In the genomic region with DNA sequence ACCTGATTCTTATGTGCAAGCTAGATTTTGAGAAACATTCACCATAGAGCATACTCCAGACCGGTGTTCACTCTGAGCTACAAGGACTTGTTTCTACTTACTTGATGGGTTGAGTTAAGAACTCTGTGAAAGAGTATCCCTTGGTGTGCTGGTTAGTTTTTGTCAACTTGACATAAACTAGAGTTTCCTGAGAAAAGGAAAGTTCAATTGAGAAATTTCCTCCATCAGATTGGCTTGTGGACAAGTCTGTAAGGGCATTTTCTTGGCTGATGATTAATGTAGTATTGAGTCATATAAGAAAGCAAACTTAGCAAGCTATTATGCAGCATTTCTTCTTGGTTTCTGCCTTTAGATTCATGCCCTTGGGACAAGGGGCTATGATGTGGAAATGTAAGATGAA, we compare ENCODE assay signal across 28 mouse cellular contexts.
"Had no signal": no experiment of that assay in that cellular context is flagged by ENCODE, and none has a peak within 500 bp of the region (broad histone marks: within the 10 kb centered on the region; RNA-seq: fewer than 3 reads in every experiment).

No protein-coding gene starts in this region.

- DNase-seq: gastrocnemius, adult 2 months; gastrocnemius, postnatal 10 days; gastrocnemius, postnatal 25 days; heart, adult 18-20 months; heart, postnatal 10 days; heart, postnatal 4 days; kidney, adult 2 months; kidney, adult 9 months; kidney, postnatal 14 days; kidney, postnatal 36 days; layer of hippocampus, adult 9-11 months; layer of hippocampus, postnatal 36 days; left cerebral cortex, postnatal 4 days had no signal

- H3K27ac ChIP-seq: gastrocnemius, adult 2 months; heart, embryonic 10.5 days; hindbrain, embryonic 10.5 days; hindbrain, embryonic 12.5 days; hindbrain, embryonic 14.5 days; intestine, embryonic 15.5 days; kidney, embryonic 15.5 days; kidney, postnatal 0 days; limb, embryonic 13.5 days; limb, embryonic 15.5 days; liver, embryonic 12.5 days; liver, embryonic 14.5 days had no signal

- H3K4me3 ChIP-seq: gastrocnemius, adult 2 months; heart, embryonic 10.5 days; heart, embryonic 12.5 days; hindbrain, embryonic 10.5 days; hindbrain, embryonic 12.5 days; intestine, embryonic 15.5 days; kidney, embryonic 15.5 days; limb, embryonic 13.5 days; limb, embryonic 15.5 days; liver, embryonic 12.5 days had no signal

- H3K36me3 ChIP-seq: heart, embryonic 10.5 days; heart, embryonic 12.5 days; hindbrain, embryonic 10.5 days; hindbrain, embryonic 12.5 days; intestine, embryonic 15.5 days; kidney, embryonic 15.5 days; limb, embryonic 13.5 days; limb, embryonic 15.5 days; liver, embryonic 12.5 days had no signal

- H3K4me2 ChIP-seq: heart, embryonic 12.5 days; hindbrain, embryonic 12.5 days; hindbrain, embryonic 14.5 days; intestine, embryonic 15.5 days; kidney, embryonic 15.5 days; limb, embryonic 13.5 days; limb, embryonic 15.5 days; liver, embryonic 12.5 days had no signal

- H3K27me3 ChIP-seq: heart, embryonic 12.5 days; hindbrain, embryonic 12.5 days; intestine, embryonic 15.5 days; kidney, embryonic 15.5 days; limb, embryonic 13.5 days; limb, embryonic 15.5 days; liver, embryonic 12.5 days had no signal

- ATAC-seq: hindbrain, embryonic 16.5 days; inflammation-experienced regulatory T-cells, adult 6 months; intestine, embryonic 15.5 days; intestine, postnatal 0 days; liver, embryonic 12.5 days had no signal

- H3K9ac ChIP-seq: heart, embryonic 12.5 days; hindbrain, embryonic 12.5 days; hindbrain, embryonic 14.5 days; intestine, embryonic 15.5 days; kidney, embryonic 15.5 days; limb, embryonic 13.5 days; limb, embryonic 15.5 days; liver, embryonic 12.5 days; liver, embryonic 14.5 days had no signal

- H3K9me3 ChIP-seq: heart, embryonic 10.5 days; heart, embryonic 12.5 days; hindbrain, embryonic 10.5 days; intestine, embryonic 15.5 days; kidney, embryonic 15.5 days; limb, embryonic 13.5 days; limb, embryonic 15.5 days; liver, embryonic 12.5 days had no signal
